Mouse (Mus musculus) liver (tissue): ENCODE measurements around the gene Eppin.

Source experiments
- DNase-seq: peaks from one replicate; pipeline ENCODE4 v3.0.0-alpha.2; 2020; ENCODE audit warnings: mixed read lengths

Eppin gene

DNA sequence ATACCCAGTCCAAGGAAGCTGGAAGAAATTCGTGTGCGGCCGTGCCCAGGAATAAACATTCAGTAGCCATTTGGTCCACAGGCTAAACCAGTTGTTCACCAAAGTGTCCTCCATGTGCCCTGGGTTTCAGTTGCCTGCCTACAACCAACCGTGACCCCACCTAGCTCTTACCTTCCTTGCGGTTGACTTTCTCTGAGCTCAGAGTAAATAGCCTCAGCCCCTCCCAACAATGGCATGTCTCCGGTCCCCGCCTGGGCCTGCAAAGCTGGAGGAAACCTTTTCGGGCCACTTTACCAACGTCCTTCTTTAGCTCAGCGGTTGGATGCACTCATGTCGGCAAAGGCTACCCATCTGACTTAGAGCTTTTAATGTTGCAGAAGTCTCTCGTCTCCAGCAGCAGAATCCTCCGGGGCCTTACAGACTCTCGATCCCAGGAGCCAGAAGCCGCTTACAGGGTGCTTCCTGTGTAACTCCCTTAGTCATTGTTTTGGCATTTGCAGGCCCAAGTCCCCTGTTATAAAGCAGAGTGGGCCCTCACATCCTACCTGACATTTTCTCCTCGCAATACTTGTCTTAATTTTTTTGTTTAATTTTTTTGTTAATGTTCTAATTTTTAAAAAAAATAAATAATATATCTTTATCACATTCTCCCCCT is 34.3 kb downstream of the Eppin start:
- no peak for DNase-seq

GRCm38 (mm10) chr2:164558426-164558825 is 35.0 kb downstream of the Eppin start:
- DNase-seq = no peak

- DNase-seq = no peak
These were observed 41.9 kb downstream of the Eppin start for GRCm38 (mm10) chr2:164551502-164551901.

DNA sequence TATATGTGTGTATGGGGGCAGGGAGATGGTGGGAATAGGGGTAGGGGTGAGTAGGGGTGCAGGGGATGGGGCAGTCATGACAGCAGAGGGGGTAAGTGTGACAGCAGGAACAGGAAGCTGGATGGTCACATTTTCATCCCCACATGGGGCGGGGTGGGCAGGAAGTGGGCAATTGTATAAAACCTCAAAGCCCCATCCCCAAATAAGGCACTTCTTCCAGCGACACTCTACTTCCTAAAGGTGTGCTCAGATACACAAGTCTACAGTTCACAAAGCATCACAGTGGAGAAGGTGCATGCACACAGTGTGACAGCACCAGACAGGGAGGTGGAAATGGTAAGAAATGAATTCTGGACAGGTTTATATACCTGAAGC is 42.5 kb downstream of the Eppin start:
- DNase-seq = no peak

DNA sequence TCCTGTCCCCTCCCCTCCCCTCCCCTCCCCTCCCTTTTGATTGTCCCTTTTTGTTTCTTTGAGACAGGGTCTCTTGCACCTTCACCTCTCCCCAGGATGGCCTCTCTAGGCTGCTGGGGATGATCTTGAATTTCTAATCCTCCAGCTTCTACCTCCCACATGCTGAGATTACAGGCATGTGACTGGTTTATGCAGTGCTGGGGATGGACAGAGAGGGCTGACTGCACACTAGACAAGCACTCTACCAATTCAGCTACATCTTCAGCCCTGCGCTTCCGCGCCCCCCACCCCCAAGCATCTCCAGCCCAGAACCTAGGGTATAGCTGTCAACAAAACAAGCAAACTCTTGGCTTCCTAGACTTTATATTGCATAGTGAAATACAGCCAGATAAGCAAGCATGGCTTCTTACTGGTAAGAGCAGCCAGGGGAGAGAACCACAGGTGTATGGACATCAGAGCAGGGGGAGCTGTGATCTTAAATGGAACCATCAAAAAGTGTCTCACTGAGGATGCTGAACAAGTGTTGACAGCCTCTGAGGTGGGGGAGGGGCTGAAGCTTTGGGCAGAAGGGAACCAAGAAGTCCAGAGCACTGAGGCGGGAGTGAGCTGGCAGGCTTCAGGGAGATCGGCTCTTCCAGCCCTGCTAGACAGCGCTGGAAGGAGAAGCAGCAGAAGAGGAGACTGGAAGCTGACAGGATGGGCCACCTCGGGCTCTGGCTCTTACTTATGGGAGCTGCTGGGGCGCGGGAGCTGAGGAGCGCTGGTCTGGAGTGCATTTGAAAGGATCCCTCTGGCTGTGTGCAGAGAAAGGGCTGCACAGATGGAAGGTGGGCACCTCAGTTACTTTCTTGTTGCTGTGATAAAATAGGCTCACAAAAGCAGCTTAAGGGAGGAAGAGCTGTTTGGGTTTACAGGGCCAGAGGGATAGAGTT is 43.2 kb downstream of the Eppin start:
- no peak for DNase-seq

- no peak for DNase-seq
These were observed 44.1 kb downstream of the Eppin start for GRCm38 (mm10) chr2:164549338-164549737.

DNA sequence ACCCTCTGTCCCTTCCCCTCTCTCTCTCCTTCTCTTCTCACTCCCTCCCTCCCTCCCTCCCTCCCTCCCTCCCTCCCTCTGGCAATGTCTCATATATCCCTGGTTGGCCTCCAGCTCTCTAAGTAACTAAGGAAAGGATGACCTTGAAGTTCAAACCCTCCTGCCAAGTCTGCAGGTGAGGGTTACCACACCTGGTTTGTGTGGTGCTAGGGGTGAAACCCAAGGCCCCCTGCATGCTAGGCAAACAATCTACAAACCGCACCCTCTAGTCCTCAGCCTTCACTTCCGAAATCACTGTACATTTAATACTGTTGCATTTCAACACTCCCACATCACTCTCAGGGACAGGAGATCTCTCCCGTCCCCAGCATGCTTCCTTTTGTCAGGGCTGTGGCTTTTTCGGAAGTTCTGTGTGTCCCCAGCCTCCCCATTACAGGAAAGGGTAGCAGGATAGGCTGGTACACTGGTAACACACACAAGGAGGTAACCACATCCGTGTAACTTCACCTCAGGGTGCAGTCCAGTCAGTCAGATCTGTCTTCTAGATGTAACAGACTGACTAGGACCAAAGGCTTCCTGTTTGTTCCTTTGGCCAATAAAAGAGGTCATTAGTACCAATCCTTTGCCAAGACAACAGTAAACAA is 48.8 kb downstream of the Eppin start:
- DNase-seq = no peak

DNA sequence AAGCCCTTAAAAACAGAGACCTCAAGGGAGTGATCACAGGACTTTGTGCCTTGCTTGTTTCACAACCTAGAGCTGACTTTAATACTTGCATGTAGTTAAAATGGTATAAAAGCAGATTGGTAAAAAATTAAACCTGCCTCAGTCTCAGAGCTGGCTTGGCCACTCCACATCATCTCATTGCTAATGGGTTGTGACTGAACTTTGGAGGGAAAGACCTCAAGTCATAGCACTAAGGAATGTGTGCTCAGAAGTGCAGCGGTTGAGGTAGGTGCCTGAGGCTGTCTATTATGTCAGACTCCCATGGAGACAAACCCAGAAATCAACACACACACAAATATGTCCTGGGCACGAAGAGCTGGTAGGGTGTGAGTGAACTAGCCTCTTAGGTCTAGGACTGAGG is 49.6 kb downstream of the Eppin start:
- DNase-seq = no peak

GRCm38 (mm10) chr2:164542598-164542997 is 50.8 kb downstream of the Eppin start:
- DNase-seq = no peak

GRCm38 (mm10) chr2:164542132-164542531 is 51.3 kb downstream of the Eppin start:
- DNase-seq = no peak

DNA sequence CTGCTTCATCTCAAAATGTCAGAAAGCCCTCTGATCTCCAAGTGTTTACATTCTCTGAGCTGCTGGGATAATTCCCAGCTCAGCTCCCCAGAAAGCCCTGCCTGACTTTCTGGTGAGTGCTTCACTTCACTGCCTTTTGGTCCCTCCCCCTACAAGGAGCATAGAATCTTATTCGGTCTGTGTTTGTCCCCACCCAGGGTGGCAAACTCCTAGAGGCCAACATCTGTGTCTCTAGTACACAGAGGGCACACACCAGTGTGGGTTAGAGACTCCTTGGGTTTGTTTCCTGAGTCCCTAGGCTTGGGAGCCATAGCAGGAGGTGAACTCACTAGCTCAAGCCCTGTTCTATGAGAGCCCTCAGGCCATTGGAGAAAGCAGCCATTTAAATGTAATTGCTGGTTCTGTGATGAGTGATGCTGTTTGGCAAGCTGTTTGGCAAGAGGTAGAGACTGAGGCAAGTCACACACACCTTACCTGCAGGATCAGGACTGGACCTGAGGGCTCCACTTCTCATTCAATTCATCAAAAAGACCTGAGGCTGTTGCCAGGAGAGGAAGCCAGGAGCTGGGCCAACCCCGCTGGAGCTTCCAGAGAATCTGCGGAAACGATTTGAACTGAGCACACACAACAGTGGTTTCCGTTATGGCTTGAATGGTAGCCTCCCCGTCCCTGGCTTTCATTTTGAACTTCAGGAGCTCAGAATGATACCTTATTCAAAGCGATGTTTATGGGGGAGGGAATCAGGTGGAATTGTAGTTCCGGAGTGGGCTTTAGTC is 52.6 kb downstream of the Eppin start:
- DNase-seq = no peak
